Mouse (Mus musculus) neural tube, embryonic 10.5 days (tissue): ENCODE measurements around the gene Vamp1.

Experiments
- DNase-seq: peaks from one replicate; pipeline ENCODE4 v3.0.0-alpha.2; 2017; ENCODE audit warnings: low spot score; ENCODE audit errors: extremely low spot score

Vamp1 gene

GRCm38 (mm10) chr6:125284751-125285150 lies 69.4 kb downstream of the Vamp1 start:
- DNase-seq = no peak

GRCm38 (mm10) chr6:125285890-125286289 lies 70.5 kb downstream of the Vamp1 start, which contains the start of gene Tuba3a:
Tuba3a (minus strand) TSS chr6:125286042.
- DNase-seq = no peak

DNA sequence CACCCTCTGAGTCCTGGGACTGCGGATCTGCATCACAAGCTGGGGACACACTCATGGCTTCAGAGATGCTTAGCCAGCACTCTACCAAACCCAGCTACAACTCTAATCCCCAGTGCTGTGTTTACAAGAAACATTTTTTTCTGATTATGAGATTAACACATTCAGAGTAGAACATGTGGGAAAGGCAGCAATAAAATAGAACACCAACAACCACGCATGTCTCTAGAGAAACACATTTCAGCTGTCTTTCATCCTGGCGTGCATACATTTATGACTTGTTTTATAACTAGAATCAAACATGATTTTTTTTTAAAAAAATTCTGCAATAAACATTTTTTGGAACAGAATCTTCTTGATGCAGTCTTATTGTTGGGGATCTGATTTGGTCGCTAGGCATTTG lies 71.6 kb downstream of the Vamp1 start:
- DNase-seq = no peak

DNA sequence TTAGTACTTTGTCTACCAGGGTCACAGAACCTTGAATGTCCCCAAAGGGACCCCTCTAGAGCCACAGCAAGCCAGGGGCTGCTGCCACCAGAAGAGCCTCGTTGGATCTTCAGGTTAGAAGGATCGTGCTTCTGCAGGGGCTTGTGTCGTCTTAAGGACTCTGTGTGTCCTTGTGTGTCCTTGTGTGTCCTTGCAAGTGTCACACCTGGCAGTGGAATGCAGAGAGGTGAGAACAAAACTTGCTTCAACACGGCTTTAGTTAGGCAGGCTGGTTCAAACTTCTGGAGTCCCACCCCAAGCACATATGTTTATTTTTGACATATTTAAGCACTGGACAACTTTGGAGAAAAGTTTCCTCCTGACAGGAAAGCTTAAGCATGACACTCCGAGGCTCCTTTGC lies 73.4 kb downstream of the Vamp1 start:
- DNase-seq = no peak

GRCm38 (mm10) chr6:125291329-125291728 lies 76.0 kb downstream of the Vamp1 start:
- DNase-seq = no peak

- DNase-seq = no peak
Observed at GRCm38 (mm10) chr6:125292256-125292655, 76.9 kb downstream of the Vamp1 start.

DNA sequence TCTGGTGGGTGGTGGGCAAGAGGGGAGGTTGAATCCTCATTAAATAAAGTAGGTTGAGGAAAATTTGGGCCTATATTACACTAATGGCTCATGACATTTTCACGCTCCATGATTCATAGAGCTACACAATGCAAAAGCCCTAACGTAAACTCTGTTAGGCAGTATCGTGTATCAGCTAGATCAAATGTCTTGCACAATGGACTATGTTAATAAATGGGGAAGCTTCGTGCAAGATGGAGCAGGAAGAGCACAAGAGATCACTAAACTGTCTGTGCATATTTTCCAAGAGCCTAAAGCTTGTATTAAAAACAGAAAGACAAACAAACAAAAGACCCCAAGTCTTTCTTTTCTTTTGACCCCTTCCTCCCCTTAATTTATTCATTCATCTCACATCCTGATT lies 78.7 kb downstream of the Vamp1 start:
- no peak for DNase-seq
